13 mouse cellular contexts compared by ENCODE assay signal in the genomic region with DNA sequence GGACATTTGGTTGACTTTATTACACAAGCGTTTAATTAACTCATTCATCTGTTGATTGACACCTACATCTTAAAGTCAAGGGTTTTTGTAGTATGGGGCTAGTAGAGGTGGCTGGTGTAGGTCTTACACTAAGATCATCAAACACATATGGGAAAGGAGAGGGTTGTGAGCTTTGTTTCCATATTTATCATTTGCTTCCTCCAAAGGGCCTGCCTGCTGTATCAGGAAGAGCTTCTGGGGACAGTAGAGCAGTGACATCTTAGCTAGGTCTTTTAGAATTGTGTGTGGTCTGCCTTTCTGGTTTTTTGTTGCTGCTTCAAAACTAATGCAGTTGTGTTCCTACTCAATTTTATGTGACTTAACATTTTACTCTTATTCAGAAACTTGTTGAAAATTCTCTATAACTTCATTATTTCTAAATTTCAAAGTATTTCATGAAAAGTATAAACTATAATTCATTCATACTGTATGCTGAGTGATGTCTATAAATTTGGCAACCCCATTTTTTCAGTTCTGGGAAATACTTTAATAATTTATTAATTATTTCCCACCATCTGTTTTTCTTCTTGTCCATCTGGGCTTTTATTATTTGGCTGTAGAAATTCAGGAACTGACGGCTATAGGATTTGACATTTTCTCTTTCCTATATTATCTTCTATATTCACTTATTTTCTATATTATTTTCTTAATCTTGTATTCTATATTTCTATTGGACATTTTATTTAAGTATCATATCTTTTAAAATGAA.
"Had no signal": no experiment of that assay in that cellular context is flagged by ENCODE, and none has a peak within 500 bp of the region (broad histone marks: within the 10 kb centered on the region; RNA-seq: fewer than 3 reads in every experiment).

No protein-coding gene starts in this region.

- DNase-seq: kidney, adult 9 months; layer of hippocampus, adult 9-11 months; layer of hippocampus, postnatal 36 days; lung, embryonic 14.5 days; lung, postnatal 10 days; thymus, adult 2 months; thymus, postnatal 25 days had no signal

- H3K4me1 ChIP-seq: limb, embryonic 15.5 days; liver, embryonic 12.5 days; midbrain, embryonic 12.5 days; stomach, embryonic 15.5 days had no signal

- H3K27ac ChIP-seq: kidney, postnatal 0 days; limb, embryonic 15.5 days; liver, embryonic 12.5 days; macrophage; midbrain, embryonic 12.5 days; stomach, embryonic 15.5 days had no signal

- H3K4me3 ChIP-seq: limb, embryonic 15.5 days; liver, embryonic 12.5 days; midbrain, embryonic 12.5 days; stomach, embryonic 15.5 days had no signal

- H3K27me3 ChIP-seq: limb, embryonic 15.5 days; liver, embryonic 12.5 days; midbrain, embryonic 12.5 days; stomach, embryonic 15.5 days had no signal
